Mouse (Mus musculus): ENCODE results near the gene C1qtnf9. TPM values are rescaled to one million over a fixed set of nuclear protein-coding genes. Genes with fewer than 3 reads are reported as not detected.

The C1qtnf9 gene
- polyA plus RNA-seq, 1 experiment from 2014 or later: 1.1 TPM

DNA sequence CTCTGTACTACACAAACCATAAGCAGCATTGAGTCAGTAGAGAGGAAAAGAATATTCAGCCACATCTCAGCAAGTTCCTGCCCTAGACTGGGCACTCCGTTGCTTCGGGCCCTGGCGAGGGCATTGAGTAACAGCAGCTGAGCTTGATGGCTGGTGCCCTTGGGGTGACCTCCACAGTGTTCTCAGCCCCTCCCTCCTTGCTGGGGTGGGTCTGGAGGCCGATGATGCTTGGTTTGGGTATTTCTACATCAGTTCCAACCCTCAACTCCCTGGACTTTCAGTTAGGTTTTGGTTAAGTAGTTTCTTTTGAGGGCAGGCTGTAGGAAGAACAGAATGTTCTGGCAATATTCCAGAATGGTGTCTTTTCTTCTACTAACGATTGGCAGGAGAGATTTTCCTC, 50.1 kb downstream of the C1qtnf9 start:
- ATAC-seq (ENCODE audit: borderline replicate concordance, extremely low read depth, low FRiP score, low TSS enrichment): peak; percentile 52; the same call in 1 of the 2 replicates
- peaks cover 11% of the 10 kb centered on the region for H3K4me1 ChIP-seq
- no peaks in the 10 kb centered on the region for H3K27me3 ChIP-seq
- no peak overlapping the region for H3K9ac ChIP-seq
- no peaks in the 10 kb centered on the region for H3K9me3 ChIP-seq
- H3K27ac ChIP-seq: no peak overlapping the region
- H3K4me3 ChIP-seq: no peak overlapping the region
- H3K36me3 ChIP-seq: 0 out of 2 replicates have a peak, but pooled peaks cover 7% of the 10 kb centered on the region
- 48% methylated on average over 5 of the region's 5 CpGs for WGBS
- no peak overlapping the region for H3K4me2 ChIP-seq

DNA sequence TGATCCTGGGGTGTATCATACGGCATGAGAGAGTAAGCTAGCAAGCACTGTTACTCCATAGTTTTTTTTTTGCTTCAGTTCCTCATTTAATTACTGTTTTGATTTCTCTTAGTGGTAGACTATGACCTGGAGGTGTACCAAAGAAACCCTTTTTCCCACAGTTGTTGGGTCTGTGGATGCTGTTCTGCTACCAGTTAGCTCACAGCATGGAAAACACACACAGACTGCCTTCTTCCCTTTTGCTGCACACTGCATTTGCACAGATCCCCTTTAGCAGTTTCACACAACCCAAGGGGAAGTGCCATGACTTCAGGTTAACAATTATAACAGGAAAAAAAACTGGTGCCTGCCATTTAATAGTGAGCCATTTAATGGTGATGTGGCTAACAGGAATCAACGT, 62.2 kb downstream of the C1qtnf9 start:
- no peak for ATAC-seq (ENCODE audit: borderline replicate concordance, extremely low read depth, low FRiP score, low TSS enrichment)

More for the DNA sequence above, 62.2 kb downstream of the C1qtnf9 start:
- peaks cover 20% of the 10 kb centered on the region for H3K36me3 ChIP-seq
- no peak overlapping the region for H3K27ac ChIP-seq
- H3K27me3 ChIP-seq: no peaks in the 10 kb centered on the region
- H3K4me1 ChIP-seq: no peaks in the 10 kb centered on the region
- H3K4me3 ChIP-seq: no peak overlapping the region
- no peak overlapping the region for H3K9ac ChIP-seq
- H3K4me2 ChIP-seq: no peak overlapping the region
- H3K9me3 ChIP-seq: 0 out of 2 replicates have a peak, but pooled peaks cover 5% of the 10 kb centered on the region
- WGBS: 86% methylated on average over 2 of the region's 2 CpGs

Other genes with a start within 250 kb of the C1qtnf9 start
- gene Spata13, start 134.1 kb upstream of the C1qtnf9 start, polyA plus RNA-seq (2015; fragmentation: Nextera tagmentation; extraction: Ambion mirVana): 16.1 and 18.1 TPM in 2 replicates
- 23.6 and 25.4 TPM in 2 replicates for gene Mipep, start 16.4 kb downstream of the C1qtnf9 start, polyA plus RNA-seq (2015; fragmentation: Nextera tagmentation; extraction: Ambion mirVana)